Mouse (Mus musculus) heart, embryonic 12.5 days (tissue): ENCODE results near the gene Cldn7. TPM values are rescaled to one million over a fixed set of nuclear protein-coding genes. Genes with fewer than 3 reads are reported as not detected.
A peak's percentile ranks its signal among the peaks of the same experiment; 100 is the strongest.

Experiments used
- ATAC-seq: fragments of 200-750 bp; cut with Nextera tagmentation; 2 replicates; pipeline ENCODE4 v1.8.0; 2017; ENCODE audit warnings: moderate TSS enrichment, moderate library complexity; ENCODE audit not compliant: insufficient number of reproducible peaks, low FRiP score
- H3K27ac ChIP-seq: fragments of 300-500 bp; sonication (generic); 2 replicates; pipeline ENCODE4 v1.5.1; 2016; ENCODE audit warnings: mild to moderate bottlenecking, moderate library complexity; ENCODE audit not compliant: poor library complexity, severe bottlenecking
- H3K27me3 ChIP-seq: fragments of 300-500 bp; sonication (generic); replicated peaks from 2 replicates; pipeline ENCODE4 v1.6.1; 2016; ENCODE audit warnings: mild to moderate bottlenecking, moderate library complexity
- H3K36me3 ChIP-seq: fragments of 300-500 bp; sonication (generic); 2 replicates; pipeline ENCODE4 v1.6.1; 2016; ENCODE audit warnings: mild to moderate bottlenecking, moderate library complexity
- H3K4me1 ChIP-seq: fragments of 300-500 bp; sonication (generic); replicated peaks from 2 replicates; pipeline ENCODE4 v1.6.1; 2016; ENCODE audit warnings: mild to moderate bottlenecking
- H3K4me2 ChIP-seq: fragments of 300-500 bp; sonication (generic); 2 replicates; pipeline ENCODE4 v1.6.1; 2016; ENCODE audit warnings: mild to moderate bottlenecking, moderate library complexity
- H3K4me3 ChIP-seq: fragments of 300-500 bp; sonication (generic); 2 replicates; pipeline ENCODE4 v1.5.1; 2016; ENCODE audit warnings: mild to moderate bottlenecking
- H3K9ac ChIP-seq: fragments of 300-500 bp; sonication (generic); 2 replicates; pipeline ENCODE4 v1.6.1; 2016; ENCODE audit warnings: mild to moderate bottlenecking, moderate library complexity
- H3K9me3 ChIP-seq: fragments of 300-500 bp; sonication (generic); replicated peaks from 2 replicates; pipeline ENCODE4 v1.6.1; 2016; ENCODE audit warnings: mild to moderate bottlenecking, moderate library complexity
- WGBS: fragments of 180-500 bp; shearing (Covaris S2); methylation state at CpG from one replicate; pipeline ENCODE4 v1.1.7; 2016; 5-methylcytosine and 5-hydroxymethylcytosine counted together
- microRNA counts: library from miRNA; unstranded; fragments of <30 nt; microRNA quantifications from one replicate; lab custom pipeline; 2017
- microRNA-seq: library from miRNA; unstranded; fragments of <30 nt; microRNA quantifications from one replicate; pipeline ENCODE4, GENCODE M21; 2017
- polyA plus RNA-seq: library from polyadenylated mRNA; unstranded; fragments of >200 nt; fragmentation: Nextera tagmentation; extraction: Ambion mirVana; gene quantifications from 2 replicates; pipeline ENCODE4 v1.2.1, GENCODE M21; 2016

Gene Cldn7
- polyA plus RNA-seq, 1 experiment from 2014 or later = 2.1 TPM

GRCm38 (mm10) chr11:70017199-70017767, 52.7 kb downstream of the Cldn7 start:
- Histone ChIP-seq H3K9ac (0 out of 2 replicates have a peak overlapping the region, but pooled peaks have one; percentile 41), H3K27ac (no peak overlapping the region)

More at GRCm38 (mm10) chr11:70017199-70017767, 52.7 kb downstream of the Cldn7 start:
- ATAC-seq = no peak
- H3K4me3 ChIP-seq = no peak overlapping the region
- peaks cover 17% of the 10 kb centered on the region for H3K36me3 ChIP-seq
- H3K9me3 ChIP-seq = no peaks in the 10 kb centered on the region
- peaks cover 57% of the 10 kb centered on the region for H3K4me1 ChIP-seq
- 40% methylated on average over 7 of the region's 7 CpGs for WGBS
- no peaks in the 10 kb centered on the region for H3K27me3 ChIP-seq
- H3K4me2 ChIP-seq = peak overlapping the region; percentile 85

MicroRNAs encoded within 50 kb of the gene (microRNA counts, 519-probe panel; counts per million panel counts)
- microRNA mmu-miR-324-3p (lab: Ali Mortazavi, UCI) (not detected), microRNA mmu-miR-324-5p (lab: Ali Mortazavi, UCI) (3,767 counts per million, percentile 27 among the panel's probes with 10 or more counts)

Small RNAs within 50 kb of the gene (microRNA-seq; reads per million reads assigned to microRNA genes)
- not detected for gene Gm44349
- gene Mir324 = 2,978 reads per million, percentile 87 among the genes with 10 or more reads in this experiment

Other genes with a start within 250 kb of the Cldn7 start
- gene Polr2a, start 206.1 kb upstream of the Cldn7 start, polyA plus RNA-seq = 23.7 and 25.2 TPM in 2 replicates
- 0.33 TPM in 2 replicates for gene Slc35g3, start 202.8 kb upstream of the Cldn7 start, polyA plus RNA-seq
- gene Zbtb4, start 198.9 kb upstream of the Cldn7 start, polyA plus RNA-seq = 2.9 and 3.3 TPM in 2 replicates
- gene Chrnb1, start 168.8 kb upstream of the Cldn7 start, polyA plus RNA-seq = 5.6 and 7.7 TPM in 2 replicates
- 2.3 and 2.4 TPM in 2 replicates for gene Fgf11, start 162.9 kb upstream of the Cldn7 start, polyA plus RNA-seq
- gene Tmem102, start 159.2 kb upstream of the Cldn7 start, polyA plus RNA-seq = 1.5 and 1.6 TPM in 2 replicates
- not detected in 2 replicates for gene Gm39566, start 149.5 kb upstream of the Cldn7 start, polyA plus RNA-seq
- gene Spem2, start 146.3 kb upstream of the Cldn7 start, polyA plus RNA-seq = not detected in 2 replicates
- gene Spem1, start 142.6 kb upstream of the Cldn7 start, polyA plus RNA-seq = not detected in 2 replicates
- 1.8 and 2.3 TPM in 2 replicates for gene Nlgn2, start 127.0 kb upstream of the Cldn7 start, polyA plus RNA-seq
- 289 and 297 TPM in 2 replicates for gene Tmem256, start 126.3 kb upstream of the Cldn7 start, polyA plus RNA-seq
- gene Plscr3, start 118.4 kb upstream of the Cldn7 start, polyA plus RNA-seq = 77.9 and 82.3 TPM in 2 replicates
- gene Tnk1, start 106.0 kb upstream of the Cldn7 start, polyA plus RNA-seq = 0.28 and 0.32 TPM in 2 replicates
- gene Tmem95, start 86.8 kb upstream of the Cldn7 start, polyA plus RNA-seq = not detected in 2 replicates
- gene Kctd11, start 83.4 kb upstream of the Cldn7 start, polyA plus RNA-seq = 4.1 and 4.5 TPM in 2 replicates
- gene Acap1, start 69.2 kb upstream of the Cldn7 start, polyA plus RNA-seq = 10.3 and 11.2 TPM in 2 replicates
- gene 2810408A11Rik, start 63.8 kb upstream of the Cldn7 start, polyA plus RNA-seq = 4.7 and 5.2 TPM in 2 replicates
- 7.6 and 9.2 TPM in 2 replicates for gene Neurl4, start 63.7 kb upstream of the Cldn7 start, polyA plus RNA-seq
- gene Gps2, start 50.9 kb upstream of the Cldn7 start, polyA plus RNA-seq = 49.2 and 50.6 TPM in 2 replicates
- gene Eif5a, start 42.8 kb upstream of the Cldn7 start, polyA plus RNA-seq = 1,286 and 1,307 TPM in 2 replicates
- gene Ybx2, start 29.0 kb upstream of the Cldn7 start, polyA plus RNA-seq = 2.0 and 2.6 TPM in 2 replicates
- gene Slc2a4, start 16.6 kb upstream of the Cldn7 start, polyA plus RNA-seq = 25.9 and 28.8 TPM in 2 replicates
- 23.6 and 24.5 TPM in 2 replicates for gene Ctdnep1, start 16.4 kb downstream of the Cldn7 start, polyA plus RNA-seq
- 103 and 109 TPM in 2 replicates for gene Elp5, start 17.7 kb downstream of the Cldn7 start, polyA plus RNA-seq
- 445 and 451 TPM in 2 replicates for gene Gabarap, start 26.4 kb downstream of the Cldn7 start, polyA plus RNA-seq
- 51.0 and 54.1 TPM in 2 replicates for gene Phf23, start 31.0 kb downstream of the Cldn7 start, polyA plus RNA-seq
- 25.8 and 26.1 TPM in 2 replicates for gene Dvl2, start 35.8 kb downstream of the Cldn7 start, polyA plus RNA-seq
- gene Acadvl, start 50.6 kb downstream of the Cldn7 start, polyA plus RNA-seq = 126 and 129 TPM in 2 replicates
- gene Dlg4, start 52.2 kb downstream of the Cldn7 start, polyA plus RNA-seq = 4.2 and 6.0 TPM in 2 replicates
- gene Asgr1, start 89.3 kb downstream of the Cldn7 start, polyA plus RNA-seq = 0.15 and 0.19 TPM in 2 replicates
- gene Asgr2, start 127.9 kb downstream of the Cldn7 start, polyA plus RNA-seq = not detected in 2 replicates
- gene Mgl2, start 165.6 kb downstream of the Cldn7 start, polyA plus RNA-seq = 0.24 TPM in 1 of 2 replicates, not detected in the other
- not detected in 2 replicates for gene Clec10a, start 191.4 kb downstream of the Cldn7 start, polyA plus RNA-seq
- 0.41 and 1.1 TPM in 2 replicates for gene Slc16a11, start 248.0 kb downstream of the Cldn7 start, polyA plus RNA-seq